Mouse (Mus musculus): ENCODE data around the gene Ube2g1.
"Not testable (repeated sequence)": the region's sequence is repeated elsewhere in the genome, so short reads cannot be mapped to it uniquely, and the experiment has no call there.

Ube2g1 gene

DNA sequence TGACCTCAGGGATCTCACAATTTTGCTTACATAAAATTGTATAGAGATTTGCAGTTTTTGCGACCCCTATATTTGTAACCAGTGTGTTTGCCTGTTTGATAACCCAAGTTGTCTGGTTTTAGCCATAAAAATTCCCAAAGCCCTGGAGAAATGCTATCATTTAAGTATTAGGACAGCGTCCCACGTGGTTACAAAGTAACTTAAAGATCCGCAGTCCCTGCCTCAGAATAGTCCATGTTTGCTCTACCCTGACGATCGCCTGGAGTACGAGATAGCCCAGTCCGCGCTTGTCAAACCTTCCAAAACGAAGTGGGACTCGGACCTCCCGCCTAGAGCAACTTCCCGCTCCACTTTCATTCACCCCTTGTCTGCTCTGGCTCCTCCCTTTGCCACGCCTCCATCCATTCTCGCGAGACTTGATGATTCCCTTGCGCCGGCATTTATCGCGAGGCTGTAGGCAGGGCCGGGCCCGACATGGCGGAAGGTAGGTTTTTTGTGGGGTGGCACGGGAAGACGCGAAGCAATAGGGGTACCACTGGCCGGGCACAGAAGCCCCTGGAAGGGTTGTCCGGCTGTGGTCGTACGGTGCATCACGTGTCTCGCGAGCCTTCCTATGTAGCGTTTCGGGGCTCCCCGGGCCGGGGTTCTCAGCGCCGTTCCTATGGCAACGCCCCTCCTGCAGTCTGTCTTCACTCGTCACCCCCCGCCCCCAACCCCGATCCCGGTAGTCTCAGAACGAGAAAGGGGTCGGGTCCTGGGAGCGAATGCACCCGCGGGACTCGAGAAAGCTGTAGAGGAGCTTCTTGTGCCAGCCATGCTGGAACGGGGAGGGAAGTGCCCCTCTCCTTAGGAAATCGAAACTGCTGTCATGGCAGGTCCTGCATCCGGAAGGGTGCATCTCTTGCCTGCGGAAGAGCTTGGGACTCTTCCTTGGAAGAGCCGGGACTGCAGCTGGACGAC is 82.7 kb downstream of the Ube2g1 start, which contains the start of gene Ankfy1:
Gene Ankfy1, plus strand, starts transcription at position 456 of the 960 bp plus-strand sequence.
- DNase-seq (ENCODE audit: extremely low read depth, insufficient read length, low spot score): peak; percentile 95

DNA sequence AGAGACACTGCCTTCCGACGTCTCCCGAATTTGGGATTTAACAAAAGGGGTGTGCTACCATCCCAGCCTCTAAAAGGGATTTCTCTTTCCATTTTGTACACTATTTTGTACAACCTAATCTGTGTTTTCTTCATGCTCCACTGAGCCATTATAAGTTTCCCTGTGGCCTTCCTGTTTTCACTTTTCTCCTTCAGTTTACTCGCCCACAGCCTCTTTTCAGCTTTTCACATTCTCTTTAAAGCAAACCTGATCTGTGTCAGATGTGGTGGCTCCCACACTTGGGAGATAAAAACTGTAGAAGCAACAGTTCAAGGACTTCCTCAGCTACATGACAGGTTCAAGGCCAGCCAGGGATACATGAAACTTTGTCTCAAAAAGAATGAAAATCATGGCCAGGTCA is 85.3 kb downstream of the Ube2g1 start:
- DNase-seq (ENCODE audit: extremely low read depth, insufficient read length, low spot score): no peak

DNA sequence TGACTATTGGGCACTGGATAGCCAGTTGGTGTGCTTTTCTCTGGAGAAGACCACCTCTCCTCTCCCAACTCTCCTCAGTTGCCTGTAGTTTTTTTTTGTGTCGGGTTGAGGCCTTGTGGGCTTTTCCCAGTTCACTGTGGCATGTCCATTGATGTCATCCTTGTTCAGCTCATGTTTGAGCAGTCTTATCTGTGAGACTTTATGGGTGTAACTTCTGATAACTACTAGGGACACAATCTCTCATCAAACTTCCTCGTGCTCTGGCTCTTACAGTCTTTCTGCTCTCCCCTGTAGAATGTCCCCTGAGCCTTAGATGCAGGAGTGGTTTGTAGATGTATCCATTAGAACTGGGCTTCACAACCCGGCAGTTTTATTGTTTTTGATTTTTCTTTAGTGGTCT is 87.9 kb downstream of the Ube2g1 start:
- DNase-seq (ENCODE audit: extremely low read depth, insufficient read length, low spot score): no peak

DNA sequence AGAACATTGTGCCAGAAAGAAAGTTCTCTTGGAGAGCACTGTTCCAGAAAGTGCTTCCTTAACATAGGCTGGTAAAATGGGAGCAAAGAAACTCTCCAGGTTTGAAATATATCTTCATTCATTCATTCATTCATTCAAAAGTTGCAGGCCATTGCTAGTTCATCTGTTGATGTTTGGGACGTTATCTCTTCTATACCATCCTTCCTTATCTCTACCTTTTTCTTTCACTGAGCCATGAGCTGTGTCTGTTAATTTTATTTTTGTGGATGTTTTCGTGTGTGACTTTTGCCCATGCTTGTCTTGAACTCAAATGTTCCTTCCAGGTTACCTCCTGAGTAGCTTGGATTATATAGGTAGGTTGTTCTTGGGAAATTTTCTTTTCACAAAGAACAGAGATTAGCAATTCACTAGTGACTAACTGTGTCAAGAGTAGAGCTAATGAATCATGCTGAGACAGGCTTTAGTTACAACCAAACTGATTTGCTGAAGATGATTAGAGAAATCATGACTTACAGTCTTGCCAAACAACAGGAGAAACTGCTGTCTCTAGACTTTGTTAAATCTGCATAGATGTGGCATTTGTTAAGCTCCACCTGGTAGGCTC is 89.4 kb downstream of the Ube2g1 start:
- no peak for DNase-seq (ENCODE audit: extremely low read depth, insufficient read length, low spot score)

DNA sequence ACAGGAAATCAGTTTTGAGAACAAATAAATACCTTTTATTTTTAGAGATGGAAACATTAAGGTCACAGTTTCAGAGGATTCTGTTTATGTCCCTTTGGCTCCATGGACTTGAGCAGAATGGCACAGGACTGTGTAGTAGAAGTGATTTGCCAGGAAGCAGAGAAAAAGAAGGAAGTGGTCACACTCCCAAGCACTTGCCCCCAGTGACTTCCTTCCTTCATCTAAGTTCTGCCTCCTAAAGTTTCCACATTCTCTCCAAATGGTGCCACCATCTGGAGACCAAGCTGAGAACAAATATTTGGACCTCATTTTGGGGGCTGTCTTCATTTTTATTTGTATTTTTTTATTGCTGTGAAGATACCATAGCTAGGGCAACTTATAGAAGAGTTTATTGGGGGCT is 90.2 kb downstream of the Ube2g1 start:
- DNase-seq (ENCODE audit: extremely low read depth, insufficient read length, low spot score): no peak

DNA sequence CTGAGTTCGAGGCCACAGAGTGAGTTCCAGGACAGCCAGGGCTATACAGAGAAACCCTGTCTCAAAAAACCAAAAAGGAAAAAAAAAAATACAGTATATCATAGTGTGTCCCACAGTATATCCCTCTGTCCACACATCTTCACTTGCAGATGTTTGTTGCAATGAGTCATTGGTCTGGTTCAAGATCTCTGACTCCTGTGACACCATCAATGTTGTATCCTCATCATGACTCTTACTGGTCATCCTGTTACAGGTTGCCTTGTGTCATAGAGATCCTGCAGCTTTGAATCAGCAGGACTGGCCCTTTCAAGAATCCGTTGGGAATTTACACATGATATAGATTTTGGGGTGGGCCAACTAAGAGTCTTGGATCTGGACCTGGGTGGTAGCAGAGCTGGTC is 98.0 kb downstream of the Ube2g1 start:
- not testable (repeated sequence) for DNase-seq (ENCODE audit: extremely low read depth, insufficient read length, low spot score)

DNA sequence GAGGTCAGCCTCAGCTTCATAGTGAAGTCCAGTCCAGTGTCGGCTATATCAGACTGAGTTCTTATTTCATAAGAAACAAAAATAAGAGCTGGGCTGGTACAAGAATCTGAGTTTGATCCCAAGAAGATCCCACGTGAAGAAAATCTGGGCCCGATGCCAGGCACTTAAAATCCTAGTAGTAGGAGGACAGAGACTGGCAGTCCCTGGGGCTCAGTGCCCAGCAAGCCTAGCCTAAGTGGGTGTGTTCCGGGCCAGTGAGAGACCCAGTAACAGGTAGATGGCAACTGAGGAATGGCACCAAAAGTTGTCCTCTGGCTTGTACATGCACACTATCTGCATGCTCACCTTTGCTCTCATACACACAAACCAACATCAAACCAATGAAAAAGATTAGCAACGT is 105.6 kb downstream of the Ube2g1 start:
- no peak for DNase-seq (ENCODE audit: extremely low read depth, insufficient read length, low spot score)

DNA sequence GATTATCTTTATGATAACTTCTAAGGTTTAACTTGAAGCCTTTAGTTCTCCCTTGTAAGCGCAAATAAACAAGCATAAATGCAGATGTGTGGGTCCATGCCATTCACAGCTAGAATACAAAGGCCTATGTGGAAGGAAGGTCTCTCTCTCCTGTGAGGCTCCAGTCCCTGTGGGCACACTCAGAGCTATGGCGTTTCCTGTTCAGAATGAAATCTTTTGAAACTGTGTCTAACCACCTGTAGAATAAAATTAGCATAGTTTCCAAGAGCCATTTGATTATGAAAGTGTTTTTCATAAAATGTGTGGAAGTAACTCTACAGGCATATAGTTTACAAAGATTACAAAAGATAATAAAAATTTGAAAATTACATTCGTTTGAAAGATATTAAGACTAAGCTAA is 111.1 kb downstream of the Ube2g1 start:
- DNase-seq (ENCODE audit: extremely low read depth, insufficient read length, low spot score): no peak

DNA sequence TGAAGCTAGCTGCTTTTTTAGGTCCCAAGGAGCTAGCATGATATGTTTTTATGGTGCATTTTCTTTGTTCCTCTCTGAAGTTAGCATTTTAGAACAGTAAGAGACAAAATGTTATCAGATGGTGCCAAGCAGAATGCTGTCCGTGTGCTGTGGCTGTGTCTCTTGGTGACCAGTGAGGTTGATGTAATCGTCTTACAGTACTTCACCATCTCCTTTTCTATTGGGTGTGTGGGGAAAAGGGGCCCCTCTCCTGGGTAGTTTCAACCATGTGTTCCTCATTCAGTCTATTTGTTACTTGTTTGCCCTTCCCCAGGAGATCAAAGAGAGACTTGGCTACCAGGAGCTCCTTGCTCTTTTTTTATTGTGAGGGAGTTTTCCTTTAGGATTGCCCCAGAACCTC is 116.1 kb downstream of the Ube2g1 start:
- DNase-seq (ENCODE audit: extremely low read depth, insufficient read length, low spot score): no peak

DNA sequence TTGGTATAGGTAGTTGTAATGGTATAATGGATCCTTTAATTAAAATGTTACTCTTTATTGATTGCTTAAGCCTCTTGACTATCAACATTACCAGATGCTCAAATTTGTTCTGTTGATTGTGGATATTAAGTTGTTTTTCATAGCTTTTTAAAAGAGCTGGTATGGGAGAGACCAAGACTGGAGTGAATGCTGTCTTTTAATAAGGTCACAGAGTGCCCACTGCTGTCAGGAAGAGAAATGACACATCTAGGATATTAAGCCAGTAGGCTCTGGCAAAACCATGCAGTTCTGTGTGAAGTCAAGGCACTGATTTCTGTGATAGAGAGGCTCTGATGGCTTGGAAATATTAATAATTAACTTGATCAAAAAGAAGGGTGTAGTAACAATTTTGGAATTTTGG is 116.8 kb downstream of the Ube2g1 start:
- DNase-seq (ENCODE audit: extremely low read depth, insufficient read length, low spot score): no peak

DNA sequence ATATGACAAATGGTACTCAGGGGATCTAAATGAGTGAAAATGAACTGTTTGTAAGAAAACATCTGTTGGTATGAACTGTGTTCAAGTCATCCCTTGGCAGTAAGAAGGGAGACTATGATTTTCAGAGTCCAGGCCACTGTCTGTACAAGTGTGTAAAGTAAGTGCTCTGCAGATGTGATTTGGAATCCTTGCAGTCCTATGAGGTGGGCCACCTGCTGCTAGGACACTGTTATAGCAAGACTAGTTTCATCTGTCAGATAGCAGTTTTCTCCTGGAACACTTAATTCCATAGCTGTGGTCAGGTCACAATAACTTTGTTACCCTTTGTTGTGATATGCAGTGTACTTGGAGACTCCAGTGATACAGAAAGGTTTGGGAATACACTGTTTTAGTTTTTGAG is 118.9 kb downstream of the Ube2g1 start:
- no peak for DNase-seq (ENCODE audit: extremely low read depth, insufficient read length, low spot score)

DNA sequence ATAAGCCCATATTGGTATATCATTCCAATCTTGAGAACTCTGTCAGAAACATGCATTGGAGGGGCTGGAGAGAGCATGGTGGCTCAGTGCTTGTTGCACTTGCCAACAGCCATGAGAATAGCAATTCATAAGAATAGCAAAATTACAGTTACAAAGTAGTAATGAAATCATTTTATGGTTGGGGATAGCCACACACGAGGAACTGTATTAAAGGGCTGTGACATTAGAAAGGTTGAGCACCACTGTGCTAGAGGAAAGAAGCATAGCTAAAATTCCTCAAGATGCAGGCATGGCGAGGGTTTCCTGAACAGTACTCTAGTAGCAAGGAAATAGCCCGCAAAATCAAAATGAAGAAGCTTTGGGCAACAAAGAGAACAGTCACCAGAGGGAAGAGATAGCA is 126.7 kb downstream of the Ube2g1 start:
- DNase-seq (ENCODE audit: extremely low read depth, insufficient read length, low spot score): no peak

DNA sequence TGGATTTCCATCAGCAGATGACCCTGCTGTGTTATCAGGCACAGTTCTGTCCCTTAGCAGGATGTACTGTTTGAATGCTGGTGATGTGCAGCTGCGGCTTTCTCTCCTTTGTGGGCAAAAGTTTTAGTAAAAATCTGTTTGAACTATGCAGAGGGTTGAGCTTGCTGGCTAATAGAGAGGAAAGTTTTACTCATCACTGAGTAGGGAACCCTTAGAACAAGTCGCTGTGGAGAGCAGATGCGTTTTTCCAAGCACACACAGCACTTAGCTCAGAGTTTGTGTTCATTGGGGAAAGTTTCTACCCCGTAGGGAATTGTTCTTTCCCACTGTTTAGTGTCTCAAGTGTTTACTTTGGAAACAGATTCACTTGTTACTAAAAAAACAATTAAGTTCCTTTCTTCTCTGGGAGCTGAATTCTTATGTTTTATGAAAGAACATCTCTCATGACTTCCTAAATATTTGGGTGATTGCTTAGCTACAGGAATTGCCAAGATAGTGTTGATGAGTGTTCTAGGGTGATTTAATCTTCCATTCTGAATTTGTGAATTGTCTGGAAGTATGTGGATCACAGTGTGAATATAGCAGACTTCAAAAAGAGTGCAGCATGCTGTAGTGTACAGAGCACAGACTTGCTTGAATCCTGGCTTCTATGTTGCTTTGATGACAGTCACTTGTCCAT is 127.9 kb downstream of the Ube2g1 start:
- DNase-seq (ENCODE audit: extremely low read depth, insufficient read length, low spot score): no peak

DNA sequence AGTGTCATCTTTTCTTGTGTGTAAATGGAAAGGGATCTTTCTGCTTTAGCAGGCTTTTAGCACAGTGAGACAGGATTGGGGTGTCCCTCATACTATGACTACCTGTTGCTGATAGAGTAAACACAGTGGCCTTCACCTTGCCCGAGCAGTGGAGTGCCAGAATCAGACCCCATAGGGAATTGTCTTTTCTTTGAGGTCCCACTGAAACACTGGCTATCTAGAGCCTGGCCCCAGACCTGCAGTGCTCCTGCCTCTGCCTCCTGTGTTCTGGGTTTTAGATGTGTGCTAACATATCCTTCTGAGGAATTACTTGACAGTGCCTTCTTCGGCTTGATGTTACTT is 128.4 kb downstream of the Ube2g1 start:
- DNase-seq (ENCODE audit: extremely low read depth, insufficient read length, low spot score): no peak

All from 3134 (cell line).